Mouse (Mus musculus): ENCODE measurements around the gene Rif1.

DNA sequence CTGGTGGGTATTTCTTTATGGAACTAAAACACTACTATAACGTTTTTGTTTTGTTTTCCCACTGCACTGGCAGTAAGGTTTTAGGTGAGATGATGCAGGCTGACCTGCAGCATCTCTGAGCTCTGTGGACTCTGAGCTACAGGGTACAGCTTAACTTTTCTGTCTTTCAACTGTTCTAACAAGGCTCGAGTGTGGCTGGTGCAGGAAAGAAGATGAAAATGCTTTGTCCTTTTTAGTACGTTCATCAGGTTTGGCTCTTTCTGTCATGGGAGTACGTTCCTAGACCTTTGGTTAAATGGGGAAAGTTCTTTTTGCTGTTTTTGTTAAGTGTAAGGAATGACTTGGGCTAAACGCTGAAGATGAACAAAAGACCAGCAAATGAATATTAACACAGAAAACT lies 34.1 kb upstream of the Rif1 start:
- TF ChIP-seq ZNF384 (IDR thresholded peaks at IDR 0.05; ENCODE audit: low read depth, low read length): no peak
- TF ChIP-seq HCFC1 (IDR thresholded peaks at IDR 0.05; ENCODE audit: borderline replicate concordance, insufficient read depth, low read length): no peak
